Mouse (Mus musculus): Measurements from ENCODE around the gene Krtap26-1. TPM values are rescaled to one million over a fixed set of nuclear protein-coding genes. Genes with fewer than 3 reads are reported as not detected.

The Krtap26-1 gene
- polyA plus RNA-seq, 1 experiment from 2014 or later = 2.8 TPM

DNA sequence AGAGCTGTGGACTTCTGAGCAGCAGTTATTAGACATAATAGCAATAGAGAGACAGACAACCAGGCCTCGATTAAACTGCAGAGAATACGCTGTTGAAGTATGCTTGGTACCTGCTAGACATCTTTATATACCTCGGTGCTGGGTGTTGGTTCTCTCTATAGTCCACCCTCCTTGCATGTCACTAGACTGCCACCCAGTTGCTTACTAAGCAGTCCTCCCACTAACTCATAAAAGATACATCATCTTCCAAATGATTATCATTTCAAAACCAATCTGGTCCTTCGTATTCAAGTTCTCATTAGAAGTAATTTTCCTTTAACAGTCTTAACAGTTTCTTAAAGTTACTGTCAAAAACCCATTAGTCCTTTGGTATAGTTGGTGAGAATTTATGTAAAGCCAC, 20.0 kb downstream of the Krtap26-1 start, which contains the start of gene 2310079G19Rik:
Gene 2310079G19Rik, minus strand, starts transcription at position 101 of the 400 bp plus-strand sequence.
- WGBS = 85% methylated on average over 4 of the region's 4 CpGs
- Histone ChIP-seq H3K9me3 (replicated peaks) (no peaks in the 10 kb centered on the region), H3K4me2 (replicated peaks) (no peak within 1 kb of the TSS), H3K9ac (no peak within 1 kb of the TSS), H3K27me3 (no peaks in the 10 kb centered on the region), H3K4me3 (replicated peaks) (no peak within 1 kb of the TSS), H3K4me1 (no peaks in the 10 kb centered on the region), H3K27ac (replicated peaks) (no peak within 1 kb of the TSS), H3K36me3 (no peaks in the 10 kb centered on the region)
- no peak for ATAC-seq (ENCODE audit: insufficient number of reproducible peaks, low FRiP score, low TSS enrichment, low read depth)

DNA sequence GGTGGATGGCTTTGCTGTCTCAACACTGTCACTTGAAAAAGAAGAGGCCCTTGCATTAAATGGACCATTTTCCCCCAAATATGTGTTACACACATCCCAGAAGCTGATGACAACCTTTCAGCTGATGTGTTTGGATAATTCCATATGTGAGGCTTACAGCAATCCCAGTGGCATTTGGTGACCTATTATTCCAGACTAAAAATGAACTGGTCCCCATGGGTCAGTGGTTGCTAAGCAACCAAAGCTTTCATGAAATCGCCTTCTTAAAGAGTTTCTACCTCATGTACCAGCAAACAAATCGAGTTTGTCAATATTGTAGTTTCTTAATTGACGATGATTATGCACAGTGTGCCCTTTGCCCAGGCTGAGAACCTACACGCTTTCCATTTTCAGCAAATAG, 34.9 kb downstream of the Krtap26-1 start:
- Histone ChIP-seq H3K27ac (replicated peaks) (no peak overlapping the region), H3K9ac (no peak overlapping the region), H3K9me3 (replicated peaks) (no peaks in the 10 kb centered on the region), H3K4me2 (replicated peaks) (no peak overlapping the region), H3K4me1 (no peaks in the 10 kb centered on the region), H3K4me3 (replicated peaks) (no peak overlapping the region), H3K36me3 (no peaks in the 10 kb centered on the region), H3K27me3 (no peaks in the 10 kb centered on the region)
- WGBS = 79% methylated on average over 4 of the region's 4 CpGs
- ATAC-seq (ENCODE audit: insufficient number of reproducible peaks, low FRiP score, low TSS enrichment, low read depth) = no peak

DNA sequence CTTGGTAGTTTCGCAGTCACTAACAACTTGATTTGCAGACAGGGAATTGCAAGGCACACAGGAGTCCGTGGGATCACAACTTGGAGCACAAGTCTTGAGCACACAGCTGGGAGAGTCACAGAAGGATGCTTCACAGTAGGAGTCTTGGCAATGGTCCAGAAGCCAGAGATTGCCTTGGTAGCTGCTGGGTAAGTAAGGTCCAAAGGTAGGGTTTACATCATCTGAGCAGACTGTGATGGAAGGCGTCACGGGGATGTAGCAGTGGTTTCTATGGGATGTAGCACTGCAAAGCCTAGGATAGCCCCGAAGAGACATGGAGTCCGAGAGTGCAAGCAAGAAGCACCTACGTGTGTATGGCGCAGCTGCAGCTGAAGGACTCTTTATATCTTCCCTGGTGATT, 35.7 kb downstream of the Krtap26-1 start, which contains the start of gene Krtap24-1:
Gene Krtap24-1, minus strand, starts transcription at position 358 of the 400 bp plus-strand sequence.
- no peak for ATAC-seq (ENCODE audit: insufficient number of reproducible peaks, low FRiP score, low TSS enrichment, low read depth)
- H3K9ac ChIP-seq = no peak within 1 kb of the TSS
- H3K4me2 ChIP-seq (replicated peaks) = no peak within 1 kb of the TSS
- no peak within 1 kb of the TSS for H3K4me3 ChIP-seq (replicated peaks)
- no peaks in the 10 kb centered on the region for H3K4me1 ChIP-seq
- no peaks in the 10 kb centered on the region for H3K9me3 ChIP-seq (replicated peaks)
- H3K27me3 ChIP-seq = no peaks in the 10 kb centered on the region
- no peak within 1 kb of the TSS for H3K27ac ChIP-seq (replicated peaks)
- no peaks in the 10 kb centered on the region for H3K36me3 ChIP-seq
- 90% methylated on average over 8 of the region's 8 CpGs for WGBS

DNA sequence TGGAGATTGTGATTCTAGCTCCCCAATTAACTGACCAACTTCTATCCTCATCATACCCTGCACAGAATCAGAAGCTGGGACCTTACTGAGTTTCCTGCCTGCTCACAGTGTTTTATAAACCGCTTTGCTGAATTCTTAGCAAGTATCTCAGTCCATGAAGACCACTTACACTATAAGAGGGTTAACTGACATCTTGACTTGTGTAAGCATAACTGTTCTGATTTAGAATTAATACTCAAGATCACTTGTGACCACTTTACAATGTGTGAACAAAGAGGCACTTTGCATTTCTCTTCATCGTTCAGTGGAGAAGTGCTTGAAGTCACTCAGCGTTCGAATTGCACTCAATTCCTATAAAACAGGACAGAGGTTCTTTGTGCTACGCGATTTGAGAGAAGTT, 43.0 kb downstream of the Krtap26-1 start:
- Histone ChIP-seq H3K9me3 (replicated peaks) (no peaks in the 10 kb centered on the region), H3K27me3 (no peaks in the 10 kb centered on the region), H3K9ac (no peak overlapping the region), H3K4me3 (replicated peaks) (no peak overlapping the region), H3K4me1 (0 out of 2 replicates have a peak, but pooled peaks cover 5% of the 10 kb centered on the region), H3K4me2 (replicated peaks) (no peak overlapping the region), H3K36me3 (no peaks in the 10 kb centered on the region), H3K27ac (replicated peaks) (no peak overlapping the region)
- ATAC-seq (ENCODE audit: insufficient number of reproducible peaks, low FRiP score, low TSS enrichment, low read depth) = no peak
- WGBS = 91% methylated on average over 6 of the region's 6 CpGs

DNA sequence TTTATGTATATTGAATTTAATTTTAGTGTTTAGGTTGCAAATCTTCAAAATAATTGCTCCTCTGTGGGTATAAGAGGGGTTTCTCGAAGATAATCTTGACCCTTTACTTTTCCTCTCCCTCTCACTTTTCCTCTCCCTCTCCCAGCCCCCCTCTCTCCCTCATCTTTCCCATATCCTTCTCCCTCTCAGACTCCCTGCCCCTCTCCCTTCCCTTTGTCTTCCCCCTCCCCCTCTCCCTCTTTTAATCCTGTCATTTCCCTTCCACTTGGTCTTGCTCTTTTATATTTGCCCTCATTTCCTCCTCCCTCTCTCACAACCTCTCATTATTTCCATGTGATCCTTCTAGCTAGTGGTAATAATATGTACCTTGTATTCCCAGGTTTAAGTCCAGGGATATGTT, 45.1 kb downstream of the Krtap26-1 start:
- Histone ChIP-seq H3K4me1 (0 out of 2 replicates have a peak, but pooled peaks cover 5% of the 10 kb centered on the region), H3K36me3 (no peaks in the 10 kb centered on the region), H3K27me3 (no peaks in the 10 kb centered on the region), H3K27ac (replicated peaks) (no peak overlapping the region), H3K9ac (no peak overlapping the region), H3K4me3 (replicated peaks) (no peak overlapping the region), H3K9me3 (replicated peaks) (no peaks in the 10 kb centered on the region), H3K4me2 (replicated peaks) (no peak overlapping the region)
- no peak for ATAC-seq (ENCODE audit: insufficient number of reproducible peaks, low FRiP score, low TSS enrichment, low read depth)
- WGBS = 42% methylated on average over 1 of the region's 1 CpGs

- Histone ChIP-seq H3K4me2 (replicated peaks) (no peak overlapping the region), H3K4me1 (0 out of 2 replicates have a peak, but pooled peaks cover 5% of the 10 kb centered on the region), H3K4me3 (replicated peaks) (no peak overlapping the region), H3K9ac (no peak overlapping the region), H3K9me3 (replicated peaks) (no peaks in the 10 kb centered on the region), H3K36me3 (no peaks in the 10 kb centered on the region), H3K27ac (replicated peaks) (no peak overlapping the region), H3K27me3 (no peaks in the 10 kb centered on the region)
- WGBS = 59% methylated on average over 8 of the region's 8 CpGs
- ATAC-seq (ENCODE audit: insufficient number of reproducible peaks, low FRiP score, low TSS enrichment, low read depth) = no peak
Observed at GRCm38 (mm10) chr16:88600303-88600702, 47.3 kb downstream of the Krtap26-1 start.

DNA sequence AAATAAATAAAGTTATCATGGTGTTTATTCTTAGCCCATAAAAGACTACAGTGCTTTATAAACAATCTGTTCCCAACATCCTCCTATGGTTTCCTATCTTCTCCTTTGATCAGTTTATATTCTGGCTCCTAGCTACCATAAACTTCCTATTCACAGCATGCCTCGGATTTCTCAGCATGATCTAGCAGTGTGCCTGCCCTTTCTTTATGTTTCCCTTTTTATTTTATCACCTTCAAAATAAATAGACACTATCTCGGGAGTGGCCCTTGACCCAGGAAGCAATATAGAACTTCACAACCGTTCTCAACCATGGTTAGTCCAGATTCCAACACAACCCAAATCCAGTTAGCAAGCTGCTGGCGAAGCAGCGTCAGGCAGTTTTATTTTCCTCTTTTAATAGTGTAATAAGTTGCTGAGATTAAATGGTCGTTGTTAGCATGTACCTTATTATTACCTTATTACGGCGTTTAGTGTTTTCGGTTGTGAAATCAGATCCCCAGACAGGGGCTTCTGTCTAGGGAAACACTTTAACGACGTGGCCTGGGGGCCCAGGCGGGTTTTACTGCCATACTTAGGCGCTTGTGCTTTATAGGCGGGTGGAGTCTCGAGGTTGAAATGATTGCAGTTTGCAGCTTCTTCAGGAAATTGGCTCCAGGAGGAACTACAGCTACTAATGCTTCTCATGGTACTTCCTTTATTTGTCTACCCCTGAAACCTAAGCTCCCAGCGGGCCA, 47.9 kb downstream of the Krtap26-1 start:
- Histone ChIP-seq H3K9ac (no peak overlapping the region), H3K4me1 (0 out of 2 replicates have a peak, but pooled peaks cover 5% of the 10 kb centered on the region), H3K27ac (replicated peaks) (no peak overlapping the region), H3K36me3 (no peaks in the 10 kb centered on the region), H3K4me3 (replicated peaks) (no peak overlapping the region), H3K9me3 (replicated peaks) (no peaks in the 10 kb centered on the region), H3K27me3 (no peaks in the 10 kb centered on the region), H3K4me2 (replicated peaks) (peak overlapping the region; percentile 6)
- WGBS = 25% methylated on average over 16 of the region's 16 CpGs
- no peak for ATAC-seq (ENCODE audit: insufficient number of reproducible peaks, low FRiP score, low TSS enrichment, low read depth)

Other genes starting within 250 kb of the Krtap26-1 start
- 1.3 and 2.4 TPM in 2 replicates for gene Cldn17, start 140.8 kb downstream of the Krtap26-1 start, polyA plus RNA-seq (2015; fragmentation: Nextera tagmentation; extraction: Ambion mirVana)
- 8.8 and 11.2 TPM in 2 replicates for gene Cldn8, start 84.6 kb downstream of the Krtap26-1 start, polyA plus RNA-seq (2015; fragmentation: Nextera tagmentation; extraction: Ambion mirVana)
- gene Krtap24-1, start 35.5 kb downstream of the Krtap26-1 start, polyA plus RNA-seq (2015; fragmentation: Nextera tagmentation; extraction: Ambion mirVana) = 0.91 and 1.5 TPM in 2 replicates
- gene 2310079G19Rik, start 20.1 kb downstream of the Krtap26-1 start, polyA plus RNA-seq (2015; fragmentation: Nextera tagmentation; extraction: Ambion mirVana) = not detected in 2 replicates
- 0.28 TPM in 1 of 2 replicates, not detected in the other for gene Krtap27-1, start 23.9 kb upstream of the Krtap26-1 start, polyA plus RNA-seq (2015; fragmentation: Nextera tagmentation; extraction: Ambion mirVana)
- gene 2310061N02Rik, start 60.2 kb upstream of the Krtap26-1 start, polyA plus RNA-seq (2015; fragmentation: Nextera tagmentation; extraction: Ambion mirVana) = not detected in 2 replicates
- 1.1 and 1.6 TPM in 2 replicates for gene Krtap13-1, start 81.1 kb upstream of the Krtap26-1 start, polyA plus RNA-seq (2015; fragmentation: Nextera tagmentation; extraction: Ambion mirVana)
- 38.5 and 75.7 TPM in 2 replicates for gene Krtap13, start 103.8 kb upstream of the Krtap26-1 start, polyA plus RNA-seq (2015; fragmentation: Nextera tagmentation; extraction: Ambion mirVana)
- 66.3 and 107 TPM in 2 replicates for gene 2310034C09Rik, start 111.1 kb upstream of the Krtap26-1 start, polyA plus RNA-seq (2015; fragmentation: Nextera tagmentation; extraction: Ambion mirVana)
- 0.24 and 0.71 TPM in 2 replicates for gene 2310057N15Rik, start 126.4 kb upstream of the Krtap26-1 start, polyA plus RNA-seq (2015; fragmentation: Nextera tagmentation; extraction: Ambion mirVana)
- 4.4 and 6.1 TPM in 2 replicates for gene Gm5965, start 130.1 kb upstream of the Krtap26-1 start, polyA plus RNA-seq (2015; fragmentation: Nextera tagmentation; extraction: Ambion mirVana)
- 37.2 and 90.3 TPM in 2 replicates for gene Gm20741, start 164.4 kb upstream of the Krtap26-1 start, polyA plus RNA-seq (2015; fragmentation: Nextera tagmentation; extraction: Ambion mirVana)
- 0.26 TPM in 1 of 2 replicates, not detected in the other for gene Krtap15, start 172.4 kb upstream of the Krtap26-1 start, polyA plus RNA-seq (2015; fragmentation: Nextera tagmentation; extraction: Ambion mirVana)
- 0.41 TPM in 1 of 2 replicates, not detected in the other for gene Krtap14, start 178.3 kb upstream of the Krtap26-1 start, polyA plus RNA-seq (2015; fragmentation: Nextera tagmentation; extraction: Ambion mirVana)
- gene Krtap19-1, start 221.6 kb upstream of the Krtap26-1 start, polyA plus RNA-seq (2015; fragmentation: Nextera tagmentation; extraction: Ambion mirVana) = not detected in 2 replicates
- gene Krtap19-2, start 226.5 kb upstream of the Krtap26-1 start, polyA plus RNA-seq (2015; fragmentation: Nextera tagmentation; extraction: Ambion mirVana) = not detected in 2 replicates
- gene Krtap19-3, start 230.2 kb upstream of the Krtap26-1 start, polyA plus RNA-seq (2015; fragmentation: Nextera tagmentation; extraction: Ambion mirVana) = not detected in 2 replicates
- gene Krtap19-4, start 237.3 kb upstream of the Krtap26-1 start, polyA plus RNA-seq (2015; fragmentation: Nextera tagmentation; extraction: Ambion mirVana) = not detected in 2 replicates
- gene Krtap19-5, start 248.7 kb upstream of the Krtap26-1 start, polyA plus RNA-seq (2015; fragmentation: Nextera tagmentation; extraction: Ambion mirVana) = not detected in 2 replicates

All from embryonic facial prominence, embryonic 15.5 days (tissue).